ENCODE assay signal across 30 mouse cellular contexts in the genomic region with DNA sequence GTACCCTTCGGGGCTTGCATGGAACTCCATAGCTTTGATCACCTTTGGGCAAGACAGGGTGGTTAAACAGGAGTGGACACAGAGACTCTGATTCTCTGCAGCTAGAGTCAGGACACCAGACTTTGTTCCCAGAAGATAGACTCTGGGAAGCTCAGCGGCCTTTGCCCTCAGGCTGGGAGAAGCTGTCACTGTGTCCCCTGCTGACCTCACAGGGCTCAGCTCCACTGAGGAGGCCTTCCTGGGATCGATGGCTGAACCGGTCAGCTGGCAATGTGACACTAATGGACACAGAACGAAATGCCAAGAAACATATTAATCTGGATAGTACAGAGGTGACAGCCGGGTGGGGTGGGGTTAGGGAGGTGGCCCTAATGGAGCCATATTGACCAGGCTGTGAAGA. TPM values are rescaled to one million over a fixed set of nuclear protein-coding genes. Genes with fewer than 3 reads are reported as not detected.
DNase-seq lines count a peak whose midpoint lies in the region; ATAC-seq and TF ChIP-seq lines count a peak whose summit lies in the region.
"Had no signal": no experiment of that assay in that cellular context is flagged by ENCODE, and none has a peak within 500 bp of the region (broad histone marks: within the 10 kb centered on the region; RNA-seq: fewer than 3 reads in every experiment).

No protein-coding gene starts in this region.

- H3K36me3 ChIP-seq in intestine, postnatal 0 days (ENCODE audit: control insufficient read depth, insufficient read depth) = no peaks in the 10 kb centered on the region
- H3K36me3 ChIP-seq in intestine, embryonic 16.5 days (ENCODE audit: control insufficient read depth, insufficient read depth, low read length) = no peaks in the 10 kb centered on the region
- H3K36me3 ChIP-seq in liver, adult 2 months (ENCODE audit: control insufficient read depth, insufficient read depth, low read length) = no peaks in the 10 kb centered on the region
- no peaks in the 10 kb centered on the region for H3K36me3 ChIP-seq in liver, embryonic 15.5 days (replicated peaks)
- H3K36me3 ChIP-seq in midbrain, embryonic 16.5 days (ENCODE audit: control insufficient read depth, insufficient read depth, low read length) = no peaks in the 10 kb centered on the region
- H3K36me3 ChIP-seq: hindbrain, embryonic 10.5 days; hindbrain, embryonic 15.5 days had no signal

- no peak for TF ChIP-seq POLR2A in liver, adult 2 months (IDR thresholded peaks at IDR 0.05; ENCODE audit: extremely low read depth, insufficient read depth, low read length)

- WGBS in intestine, postnatal 0 days = 56% methylated on average over 6 of the region's 6 CpGs
- WGBS in intestine, embryonic 16.5 days = 60% methylated on average over 6 of the region's 6 CpGs
- WGBS in liver, adult 2 months = 16% methylated on average over 6 of the region's 6 CpGs
- WGBS in liver, embryonic 15.5 days (ENCODE audit: insufficient replicate concordance) = 52% methylated on average over 6 of the region's 6 CpGs
- whole genome bisulfite sequencing in midbrain, embryonic 16.5 days = 81% methylated on average over 6 of the region's 6 CpGs

- H3K9ac ChIP-seq in intestine, postnatal 0 days (ENCODE audit: low read depth, low read length) = no peak overlapping the region
- H3K9ac ChIP-seq in intestine, embryonic 16.5 days (ENCODE audit: low read depth, low read length) = no peak overlapping the region
- H3K9ac ChIP-seq in liver, adult 2 months (ENCODE audit: low read depth, low read length) = no peak overlapping the region
- no peak overlapping the region for H3K9ac ChIP-seq in liver, embryonic 15.5 days
- H3K9ac ChIP-seq in midbrain, embryonic 16.5 days (ENCODE audit: low read depth, low read length) = no peak overlapping the region
- H3K9ac ChIP-seq: hindbrain, embryonic 15.5 days had no signal

- H3K27me3 ChIP-seq in intestine, postnatal 0 days (replicated peaks; ENCODE audit: control insufficient read depth, insufficient read depth, low read length) = no peaks in the 10 kb centered on the region
- peaks cover 3% of the 10 kb centered on the region; the same call in 1 of the 2 replicates for H3K27me3 ChIP-seq in intestine, embryonic 16.5 days (replicated peaks; ENCODE audit: control insufficient read depth, insufficient read depth, low read length)
- H3K27me3 ChIP-seq in liver, adult 2 months (ENCODE audit: control insufficient read depth, insufficient read depth, low read length) = no peaks in the 10 kb centered on the region
- no peaks in the 10 kb centered on the region for H3K27me3 ChIP-seq in liver, embryonic 15.5 days
- no peaks in the 10 kb centered on the region; the same call in 1 of the 2 replicates for H3K27me3 ChIP-seq in midbrain, embryonic 16.5 days (ENCODE audit: control insufficient read depth, insufficient read depth, low read depth, low read length)
- H3K27me3 ChIP-seq: hindbrain, embryonic 15.5 days had no signal

- H3K79me2 ChIP-seq in liver, adult 2 months (ENCODE audit: control insufficient read depth, insufficient read depth, low read length) = no peaks in the 10 kb centered on the region

- H3K4me2 ChIP-seq in intestine, postnatal 0 days (replicated peaks; ENCODE audit: low read depth) = no peak overlapping the region
- no peak overlapping the region for H3K4me2 ChIP-seq in intestine, embryonic 16.5 days (ENCODE audit: low read depth, low read length)
- H3K4me2 ChIP-seq in liver, embryonic 15.5 days = no peak overlapping the region
- H3K4me2 ChIP-seq in midbrain, embryonic 16.5 days (ENCODE audit: low read length) = no peak overlapping the region
- H3K4me2 ChIP-seq: hindbrain, embryonic 15.5 days had no signal

- H3K4me1 ChIP-seq in intestine, postnatal 0 days (replicated peaks; ENCODE audit: control insufficient read depth, insufficient read depth, low read length) = no peaks in the 10 kb centered on the region
- no peaks in the 10 kb centered on the region for H3K4me1 ChIP-seq in intestine, embryonic 16.5 days (ENCODE audit: control insufficient read depth, insufficient read depth, low read length)
- peaks cover 36% of the 10 kb centered on the region for H3K4me1 ChIP-seq in liver, adult 2 months (ENCODE audit: control insufficient read depth, insufficient read depth, low read length)
- peaks cover 26% of the 10 kb centered on the region; the same call in 1 of the 2 replicates for H3K4me1 ChIP-seq in liver, embryonic 15.5 days (replicated peaks)
- no peaks in the 10 kb centered on the region; the same call in 1 of the 2 replicates for H3K4me1 ChIP-seq in midbrain, embryonic 16.5 days (ENCODE audit: control insufficient read depth, insufficient read depth, low read length)
- H3K4me1 ChIP-seq: hindbrain, embryonic 15.5 days had no signal

- no peak overlapping the region for H3K27ac ChIP-seq in intestine, postnatal 0 days (ENCODE audit: low read depth, low read length)
- no peak overlapping the region for H3K27ac ChIP-seq in intestine, embryonic 16.5 days (ENCODE audit: low read length)
- H3K27ac ChIP-seq in liver, adult 2 months (replicated peaks; ENCODE audit: insufficient read depth, low read depth, low read length) = peak overlapping the region; percentile 83
- H3K27ac ChIP-seq in liver, embryonic 15.5 days (replicated peaks) = no peak overlapping the region
- H3K27ac ChIP-seq in midbrain, embryonic 16.5 days (ENCODE audit: low read length) = no peak overlapping the region
- H3K27ac ChIP-seq: hindbrain, embryonic 10.5 days; hindbrain, embryonic 15.5 days; stomach, postnatal 0 days had no signal

- no peak for TF ChIP-seq CTCF in intestine, postnatal 0 days (IDR thresholded peaks at IDR 0.05; ENCODE audit: low read depth)
- no peak for TF ChIP-seq CTCF in liver, adult 2 months (IDR thresholded peaks at IDR 0.05; ENCODE audit: low read depth, low read length)

- ATAC-seq in intestine, postnatal 0 days = 0 out of 2 replicates have a peak, but pooled peaks have one; percentile 53
- no peak for ATAC-seq in intestine, embryonic 16.5 days
- peak; percentile 54; the same call in 1 of the 2 replicates for ATAC-seq in liver, embryonic 15.5 days (ENCODE audit: insufficient read depth)
- no peak for ATAC-seq in midbrain, embryonic 16.5 days
- ATAC-seq: forebrain, embryonic 14.5 days; inflammation-experienced regulatory T-cells, adult 6 months; lung, postnatal 0 days had no signal

- peak; percentile 72 for DNase-seq in kidney, adult 9 months
- DNase-seq in kidney, postnatal 4 days = no peak
- DNase-seq in liver, adult 2 months (ENCODE audit: extremely low read depth, low read depth, low spot score) = peak; percentile 97
- DNase-seq in B cell, adult 2 months = no peak
- DNase-seq: cerebellum, adult 2 months; cerebellum, postnatal 14 days; gastrocnemius, postnatal 14 days; heart, postnatal 14 days; layer of hippocampus, adult 9-11 months; midbrain, embryonic 14.5 days; right cerebral cortex, adult 18-20 months; spleen, adult 18-20 months; thymus, adult 2 months; thymus, postnatal 36 days had no signal

- H3K9me3 ChIP-seq in intestine, postnatal 0 days (ENCODE audit: control insufficient read depth) = no peaks in the 10 kb centered on the region
- H3K9me3 ChIP-seq in intestine, embryonic 16.5 days (ENCODE audit: control insufficient read depth, low read length) = no peaks in the 10 kb centered on the region
- no peaks in the 10 kb centered on the region for H3K9me3 ChIP-seq in liver, embryonic 15.5 days (replicated peaks)
- no peaks in the 10 kb centered on the region for H3K9me3 ChIP-seq in midbrain, embryonic 16.5 days (replicated peaks; ENCODE audit: control insufficient read depth, low read length, poor library complexity, severe bottlenecking)
- H3K9me3 ChIP-seq: hindbrain, embryonic 10.5 days; hindbrain, embryonic 15.5 days had no signal

- H3K4me3 ChIP-seq in intestine, postnatal 0 days (ENCODE audit: low read depth, low read length) = no peak overlapping the region
- H3K4me3 ChIP-seq in intestine, embryonic 16.5 days (ENCODE audit: low read length) = no peak overlapping the region
- no peak overlapping the region for H3K4me3 ChIP-seq in liver, adult 2 months (ENCODE audit: insufficient read depth, low read depth, low read length)
- no peak overlapping the region for H3K4me3 ChIP-seq in liver, embryonic 15.5 days (replicated peaks)
- no peak overlapping the region for H3K4me3 ChIP-seq in midbrain, embryonic 16.5 days (ENCODE audit: low read depth, low read length)
- H3K4me3 ChIP-seq: hindbrain, embryonic 10.5 days; hindbrain, embryonic 15.5 days had no signal

RNA-seq across cellular contexts. Expression of gene Hmx1, which starts 39.0 kb away (rescaled TPM):
- not detected in 2 replicates for polyA plus RNA-seq in intestine, postnatal 0 days (2015; fragmentation: Nextera tagmentation; extraction: Ambion mirVana)
- not detected in 2 replicates for polyA plus RNA-seq in intestine, embryonic 16.5 days (2015; fragmentation: Nextera tagmentation; extraction: Ambion mirVana)
- not detected in 2 replicates for total RNA-seq in liver, adult 2 months (2014; rRNA removed)
- not detected in 2 replicates for polyA plus RNA-seq in liver, adult 2 months (2012; rRNA removed)
- polyA plus RNA-seq in liver, embryonic 15.5 days (2015; fragmentation: Nextera tagmentation; extraction: Ambion mirVana) = not detected in 2 replicates
- polyA plus RNA-seq in midbrain, embryonic 16.5 days (2015; fragmentation: Nextera tagmentation; extraction: Ambion mirVana) = not detected in 2 replicates
- total RNA-seq: adrenal gland, adult 18-20 months; gastrocnemius, postnatal 14 days; granulocyte monocyte progenitor cell, adult 5-6 weeks; heart, postnatal 14 days; left cerebral cortex, postnatal 14 days; neutrophil, adult 5-6 weeks had no signal
- polyA plus RNA-seq: cerebellum, adult 2 months; cortical plate, adult 2 months; forebrain, embryonic 14.5 days; heart, embryonic 14.5 days; hindbrain, embryonic 15.5 days; inflammation-experienced regulatory T-cells, adult 6 months; lung, postnatal 0 days; midbrain, embryonic 14.5 days; stomach, postnatal 0 days had no signal

Comparison
In these comparisons a context has a peak if more than half of its experiments do, and no peak if none do; other contexts are left out.
1. ATAC-seq: peak in intestine, postnatal 0 days (single experiment) and liver, embryonic 15.5 days (single experiment); none in intestine, embryonic 16.5 days (single experiment) and midbrain, embryonic 16.5 days (single experiment).
2. DNase-seq: peak in kidney, adult 9 months (single experiment) and liver, adult 2 months (single experiment); none in kidney, postnatal 4 days (0 of 2) and B cell, adult 2 months (0 of 2).